Mouse (Mus musculus): Measurements from ENCODE around the gene Parva. TPM values are rescaled to one million over a fixed set of nuclear protein-coding genes. Genes with fewer than 3 reads are reported as not detected.

Parva gene
- total and polyA plus RNA-seq, 2 experiments from 2014 or later: 17.6 to 19.1 TPM

DNA sequence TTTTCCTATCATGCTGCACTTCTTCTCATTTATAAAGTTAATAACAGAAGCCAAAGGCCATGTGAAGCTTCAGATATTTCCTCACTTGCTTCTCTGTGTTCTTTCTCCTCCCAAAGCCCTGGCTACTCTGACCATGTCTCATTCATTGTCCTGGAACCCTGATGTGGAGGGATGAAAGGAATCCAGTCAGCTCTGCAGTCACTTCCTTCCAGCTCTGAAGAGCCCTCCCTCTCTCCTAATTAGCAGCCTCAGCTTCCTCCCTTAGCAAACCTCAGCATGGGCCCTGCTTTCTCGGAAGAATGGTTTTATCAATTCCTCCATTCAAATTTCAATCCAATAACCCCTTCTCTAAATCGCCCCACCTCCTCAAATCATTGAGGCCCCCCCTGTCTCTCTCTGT, 56.1 kb downstream of the Parva start:
- Histone ChIP-seq H3K4me2 (ENCODE audit: low read depth) (no peak overlapping the region), H3K4me3 (ENCODE audit: low read depth, low read length) (no peak overlapping the region), H3K9me3 (ENCODE audit: low read length) (no peaks in the 10 kb centered on the region), H3K9ac (no peak overlapping the region), H3K27me3 (ENCODE audit: insufficient read depth, low read length) (no peaks in the 10 kb centered on the region), H3K27ac (ENCODE audit: low read depth, low read length) (no peak overlapping the region), H3K36me3 (ENCODE audit: insufficient read depth) (no peaks in the 10 kb centered on the region), H3K4me1 (ENCODE audit: insufficient read depth) (no peaks in the 10 kb centered on the region)
- DNase-seq (no peak), ATAC-seq (no peak)
- WGBS: 6% methylated on average over 2 of the region's 2 CpGs
- TF ChIP-seq CTCF (IDR thresholded peaks at IDR 0.05; ENCODE audit: low read depth): no peak

DNA sequence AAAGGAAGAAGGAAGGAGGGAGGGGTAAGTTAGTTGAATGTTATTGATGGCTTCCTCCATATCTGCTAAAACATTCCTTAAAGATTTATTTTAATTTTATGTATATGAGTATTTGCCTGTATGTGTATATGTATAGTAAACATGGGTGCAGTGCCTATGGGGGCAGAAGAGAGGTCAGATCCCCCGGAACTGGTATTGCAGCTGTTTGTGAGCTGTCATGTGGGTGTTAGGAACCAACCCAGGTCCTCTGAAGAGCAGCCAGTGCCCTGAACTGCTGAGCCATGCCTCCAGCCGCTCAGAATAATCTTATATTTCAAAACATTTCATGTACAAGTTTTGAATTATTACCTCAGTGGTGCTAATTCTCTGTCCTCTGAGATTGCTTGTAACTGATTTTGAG, 63.5 kb downstream of the Parva start:
- no peak overlapping the region for H3K4me2 ChIP-seq (ENCODE audit: low read depth)
- H3K27ac ChIP-seq (ENCODE audit: low read depth, low read length): no peak overlapping the region
- no peaks in the 10 kb centered on the region for H3K4me1 ChIP-seq (ENCODE audit: insufficient read depth)
- no peak for TF ChIP-seq CTCF (IDR thresholded peaks at IDR 0.05; ENCODE audit: low read depth)
- H3K9ac ChIP-seq: no peak overlapping the region
- ATAC-seq (no peak), DNase-seq (no peak)
- no peaks in the 10 kb centered on the region for H3K27me3 ChIP-seq (ENCODE audit: insufficient read depth, low read length)
- WGBS: 67% methylated on average over 2 of the region's 2 CpGs
- H3K36me3 ChIP-seq (ENCODE audit: insufficient read depth): no peaks in the 10 kb centered on the region
- no peaks in the 10 kb centered on the region for H3K9me3 ChIP-seq (ENCODE audit: low read length)
- no peak overlapping the region for H3K4me3 ChIP-seq (ENCODE audit: low read depth, low read length)

DNA sequence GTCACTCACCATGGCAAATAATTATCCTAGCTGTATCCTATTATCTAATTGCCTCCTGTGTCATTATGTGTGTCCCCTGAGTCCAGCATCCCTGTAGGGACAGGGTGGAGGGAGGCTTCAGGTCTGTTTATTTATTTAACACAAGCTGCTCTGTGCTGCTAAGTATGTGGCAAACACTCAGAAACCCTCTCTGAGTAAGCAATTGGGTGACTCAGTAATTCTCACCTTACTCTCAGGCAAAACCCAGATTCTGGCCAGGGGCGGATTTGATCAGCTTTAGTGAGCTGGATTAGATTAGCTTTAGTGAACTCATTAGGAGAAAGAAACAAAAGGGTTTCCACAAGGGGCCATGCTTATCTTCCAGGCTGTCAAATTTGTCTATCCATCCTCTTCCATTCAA, 64.4 kb downstream of the Parva start:
- WGBS: 43% methylated on average over 1 of the region's 1 CpGs
- H3K36me3 ChIP-seq (ENCODE audit: insufficient read depth): no peaks in the 10 kb centered on the region
- H3K9ac ChIP-seq: no peak overlapping the region
- no peaks in the 10 kb centered on the region for H3K4me1 ChIP-seq (ENCODE audit: insufficient read depth)
- no peaks in the 10 kb centered on the region for H3K9me3 ChIP-seq (ENCODE audit: low read length)
- DNase-seq: no peak
- H3K4me3 ChIP-seq (ENCODE audit: low read depth, low read length): no peak overlapping the region
- no peak for ATAC-seq
- H3K27me3 ChIP-seq (ENCODE audit: insufficient read depth, low read length): no peaks in the 10 kb centered on the region
- no peak overlapping the region for H3K27ac ChIP-seq (ENCODE audit: low read depth, low read length)
- H3K4me2 ChIP-seq (ENCODE audit: low read depth): no peak overlapping the region
- no peak for TF ChIP-seq CTCF (IDR thresholded peaks at IDR 0.05; ENCODE audit: low read depth)

DNA sequence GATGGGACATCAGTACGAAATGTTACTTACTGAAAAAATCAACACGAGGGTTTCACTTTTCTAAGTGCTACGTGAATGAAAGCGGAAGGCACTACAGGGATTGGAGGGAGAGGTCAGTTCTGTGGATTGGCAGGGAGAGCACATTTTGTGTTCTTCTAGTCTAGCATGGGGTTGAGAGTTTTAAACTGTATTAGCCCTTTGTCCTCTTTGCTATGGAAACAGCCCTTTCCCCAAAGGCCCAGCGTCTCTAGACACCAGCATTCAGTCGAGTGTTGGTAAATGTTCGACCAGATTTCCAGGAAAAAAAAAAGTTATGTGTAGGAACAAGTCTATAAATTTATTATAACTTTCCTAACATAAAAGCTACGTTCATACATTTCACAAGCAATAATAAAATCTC, 68.6 kb downstream of the Parva start:
- no peaks in the 10 kb centered on the region for H3K36me3 ChIP-seq (ENCODE audit: insufficient read depth)
- no peak for DNase-seq
- H3K4me1 ChIP-seq (ENCODE audit: insufficient read depth): no peaks in the 10 kb centered on the region
- H3K4me2 ChIP-seq (ENCODE audit: low read depth): no peak overlapping the region
- 67% methylated on average over 8 of the region's 8 CpGs for WGBS
- H3K9ac ChIP-seq: no peak overlapping the region
- H3K27me3 ChIP-seq (ENCODE audit: insufficient read depth, low read length): no peaks in the 10 kb centered on the region
- no peak for TF ChIP-seq CTCF (IDR thresholded peaks at IDR 0.05; ENCODE audit: low read depth)
- no peak overlapping the region for H3K4me3 ChIP-seq (ENCODE audit: low read depth, low read length)
- H3K27ac ChIP-seq (ENCODE audit: low read depth, low read length): no peak overlapping the region
- no peaks in the 10 kb centered on the region for H3K9me3 ChIP-seq (ENCODE audit: low read length)
- ATAC-seq: no peak

DNA sequence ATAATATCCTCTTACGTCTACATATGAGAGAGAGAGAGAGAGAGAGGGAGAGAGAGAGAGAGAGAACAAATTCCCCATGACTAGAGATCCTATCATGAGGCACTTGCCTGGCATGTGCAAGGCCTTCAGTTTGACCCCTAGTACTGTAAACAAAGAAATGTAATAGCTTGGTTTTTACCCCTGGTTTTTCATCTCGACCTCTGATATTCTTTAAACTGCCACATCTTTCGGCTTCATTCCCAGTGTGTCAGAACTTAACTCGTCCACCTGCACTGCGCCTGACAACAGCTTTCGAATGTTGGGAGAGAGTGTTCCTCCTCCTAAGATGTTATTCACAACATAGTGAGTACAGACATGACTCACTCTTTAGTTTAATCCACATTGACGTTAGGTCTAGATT, 69.6 kb downstream of the Parva start:
- Histone ChIP-seq H3K36me3 (ENCODE audit: insufficient read depth) (no peaks in the 10 kb centered on the region), H3K9ac (no peak overlapping the region), H3K9me3 (ENCODE audit: low read length) (no peaks in the 10 kb centered on the region), H3K4me3 (ENCODE audit: low read depth, low read length) (no peak overlapping the region), H3K27ac (ENCODE audit: low read depth, low read length) (no peak overlapping the region), H3K27me3 (ENCODE audit: insufficient read depth, low read length) (no peaks in the 10 kb centered on the region), H3K4me2 (ENCODE audit: low read depth) (no peak overlapping the region), H3K4me1 (ENCODE audit: insufficient read depth) (peaks cover 2% of the 10 kb centered on the region)
- no peak for DNase-seq
- ATAC-seq: no peak
- no peak for TF ChIP-seq CTCF (IDR thresholded peaks at IDR 0.05; ENCODE audit: low read depth)
- WGBS: 84% methylated on average over 7 of the region's 7 CpGs

DNA sequence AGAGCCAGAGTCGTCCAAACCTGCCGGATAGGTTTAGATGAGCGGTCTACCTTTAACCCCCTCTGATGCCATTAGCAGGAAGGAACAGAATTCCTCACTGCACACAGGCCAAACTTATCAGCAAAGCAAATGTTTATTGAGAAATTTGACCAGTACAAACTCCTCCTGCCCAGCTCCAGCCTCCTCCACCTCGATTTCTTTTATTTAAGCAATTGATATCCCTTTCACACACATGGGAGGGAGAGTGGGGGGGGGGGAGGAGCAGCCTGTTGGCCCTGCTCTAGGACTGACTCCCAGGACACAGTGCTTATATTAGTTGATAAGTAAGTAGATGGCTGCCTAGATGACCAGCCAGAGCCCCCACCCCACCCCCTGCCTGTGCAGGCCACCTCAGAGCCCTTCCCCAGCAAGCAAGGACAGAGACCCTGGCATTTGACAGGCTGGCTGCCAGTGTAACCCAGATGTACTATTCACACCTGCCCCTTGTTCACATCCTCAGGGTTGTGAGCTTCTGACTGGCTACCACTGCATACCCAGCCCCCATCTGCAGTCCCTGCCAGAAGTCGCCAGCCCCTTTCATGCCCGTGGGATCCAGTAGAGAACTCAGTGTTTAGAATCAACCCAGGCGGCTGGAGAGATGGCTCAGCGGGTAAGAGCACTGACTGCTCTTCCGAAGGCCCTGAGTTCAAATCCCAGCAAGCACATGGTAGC, 71.4 kb downstream of the Parva start:
- DNase-seq (no peak), ATAC-seq (no peak)
- H3K9ac ChIP-seq: no peak overlapping the region
- H3K4me2 ChIP-seq (ENCODE audit: low read depth): no peak overlapping the region
- H3K4me1 ChIP-seq (ENCODE audit: insufficient read depth): peaks cover 12% of the 10 kb centered on the region
- TF ChIP-seq CTCF (IDR thresholded peaks at IDR 0.05; ENCODE audit: low read depth): no peak
- H3K27me3 ChIP-seq (ENCODE audit: insufficient read depth, low read length): no peaks in the 10 kb centered on the region
- no peak overlapping the region for H3K27ac ChIP-seq (ENCODE audit: low read depth, low read length)
- 69% methylated on average over 9 of the region's 9 CpGs for WGBS
- no peaks in the 10 kb centered on the region for H3K9me3 ChIP-seq (ENCODE audit: low read length)
- H3K4me3 ChIP-seq (ENCODE audit: low read depth, low read length): no peak overlapping the region
- no peaks in the 10 kb centered on the region for H3K36me3 ChIP-seq (ENCODE audit: insufficient read depth)

DNA sequence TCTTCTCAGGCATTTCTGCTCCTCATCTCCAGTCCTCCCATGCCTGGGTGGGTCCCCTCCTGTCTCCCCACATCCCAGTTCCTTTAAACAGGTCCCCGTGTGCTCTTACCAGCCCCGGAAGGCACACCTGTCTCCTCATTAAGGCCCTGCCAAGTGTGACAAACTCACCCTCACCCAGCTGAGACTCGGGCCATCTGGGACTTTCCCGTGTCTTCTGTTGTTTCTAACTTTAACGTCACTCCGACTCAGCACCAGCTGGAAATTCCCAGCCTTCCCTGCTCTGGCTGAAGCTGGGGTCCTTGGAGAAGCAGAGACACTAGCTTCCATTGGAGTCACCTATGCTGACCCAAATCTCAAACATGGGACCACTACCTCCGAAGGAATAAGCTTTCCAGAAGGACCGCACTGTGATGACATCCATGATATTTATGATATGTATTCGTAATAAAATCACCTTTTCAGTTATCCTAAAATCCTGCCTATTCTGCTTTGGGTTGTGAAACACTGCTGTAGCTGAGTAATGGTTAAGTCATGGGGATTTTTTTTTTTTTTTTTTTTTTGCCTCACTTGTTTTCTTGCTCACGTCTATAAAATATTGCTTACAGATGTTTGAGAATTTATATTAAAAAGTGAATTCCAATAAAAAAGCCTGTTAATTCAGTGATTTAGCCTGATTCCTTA, 72.3 kb downstream of the Parva start:
- H3K9ac ChIP-seq: no peak overlapping the region
- no peaks in the 10 kb centered on the region for H3K27me3 ChIP-seq (ENCODE audit: insufficient read depth, low read length)
- H3K4me3 ChIP-seq (ENCODE audit: low read depth, low read length): no peak overlapping the region
- DNase-seq: no peak
- no peak overlapping the region for H3K4me2 ChIP-seq (ENCODE audit: low read depth)
- no peak for TF ChIP-seq CTCF (IDR thresholded peaks at IDR 0.05; ENCODE audit: low read depth)
- H3K4me1 ChIP-seq (ENCODE audit: insufficient read depth): peaks cover 12% of the 10 kb centered on the region
- H3K27ac ChIP-seq (ENCODE audit: low read depth, low read length): no peak overlapping the region
- 47% methylated on average over 10 of the region's 10 CpGs for WGBS
- H3K9me3 ChIP-seq (ENCODE audit: low read length): no peaks in the 10 kb centered on the region
- no peak for ATAC-seq
- no peaks in the 10 kb centered on the region for H3K36me3 ChIP-seq (ENCODE audit: insufficient read depth)

All from forebrain, postnatal 0 days (tissue).